Mouse (Mus musculus): ENCODE measurements around the gene Fbxo46.

GRCm38 (mm10) chr7:19127744-19128143 lies 8.1 kb downstream of the Fbxo46 start:
- TF ChIP-seq CTCF (IDR thresholded peaks at IDR 0.05; ENCODE audit: borderline replicate concordance, insufficient read depth, low read length) (no peak), POLR2A (IDR thresholded peaks at IDR 0.05; ENCODE audit: low read depth, low read length) (no peak)

All from embryonic fibroblast, embryonic 13.5 days (primary cell).